Mouse (Mus musculus) left cerebral cortex, adult 9 months (tissue): ENCODE measurements at regions not wholly inside any gene's neighbourhood (a gene's known extent, or its start where the extent isn't known, plus 50 kb on each side); places are given as distances from the start of the nearest gene placed in this dataset.

Experiments used
- DNase-seq, 2 experiments: peaks; one replicate each; pipeline ENCODE4 v3.0.0; 2022; ENCODE audit warnings: low spot score in 2 of 2

GRCm38 (mm10) chr7:135818298-135818697, 102.1 kb upstream of the Mki67 start:
- DNase-seq, result no peak

DNA sequence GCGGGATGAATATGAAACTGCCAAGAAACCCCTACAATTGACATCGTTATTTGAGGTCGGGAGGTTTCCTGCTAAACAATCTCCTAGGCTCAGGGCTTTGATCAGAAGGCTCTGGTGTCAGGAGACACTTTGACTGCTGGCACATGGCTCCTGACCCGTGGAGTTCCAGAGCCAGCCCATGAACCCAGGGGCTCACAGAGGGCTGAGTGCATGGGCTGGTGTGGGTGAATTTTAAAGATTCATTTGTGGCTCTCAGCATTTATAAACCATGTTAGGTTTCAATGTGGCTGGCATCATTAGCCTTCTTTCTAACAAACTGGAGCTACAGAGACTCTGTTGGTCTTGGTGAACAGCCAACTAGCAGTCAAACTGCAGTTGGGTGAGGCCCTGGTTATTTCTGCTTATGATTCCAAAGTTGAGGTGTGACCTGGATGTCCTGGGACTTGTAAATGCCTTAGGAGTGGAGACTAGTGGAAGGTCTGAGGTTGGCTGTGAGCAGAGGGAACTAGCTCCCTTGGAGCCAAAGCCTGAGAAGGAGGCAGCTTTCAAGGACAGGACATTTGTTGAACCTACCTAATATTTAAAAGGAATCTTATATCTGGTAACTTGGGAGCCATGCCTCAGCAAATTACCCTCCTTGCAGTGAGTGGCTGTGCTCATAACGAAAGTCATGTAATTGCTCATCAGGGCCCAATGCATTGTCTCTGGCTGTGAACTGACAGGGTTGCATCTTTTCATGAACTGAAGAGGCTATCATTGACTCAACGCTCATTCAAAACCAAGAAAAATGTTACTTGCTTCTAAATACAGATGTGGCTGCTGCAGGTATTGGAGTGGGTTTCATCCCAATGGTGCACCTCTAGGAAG, 108.0 kb upstream of the Mki67 start:
- DNase-seq, result no peak

DNA sequence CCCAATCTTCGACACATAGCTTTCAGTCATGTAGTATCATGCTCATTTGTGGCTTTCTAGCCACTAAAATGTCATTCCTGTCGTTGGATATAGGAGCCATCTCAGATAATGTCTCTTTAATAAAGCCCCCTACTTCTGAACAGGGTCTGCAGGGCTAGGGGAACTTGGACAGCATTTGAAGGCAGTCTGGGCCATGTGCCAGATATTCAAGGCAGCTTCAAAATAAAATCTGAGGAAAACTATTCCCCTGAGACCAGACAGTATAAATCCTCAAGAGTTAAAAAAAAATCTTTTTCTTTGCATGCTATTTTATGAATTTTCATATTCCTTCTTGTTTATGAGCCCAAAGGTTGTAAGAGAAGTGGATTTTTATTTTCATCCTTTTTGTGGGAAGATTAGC, 113.1 kb upstream of the Mki67 start:
- no peak for DNase-seq

- no peak for DNase-seq
These were observed 117.3 kb upstream of the Mki67 start for GRCm38 (mm10) chr7:135833425-135833824.

DNA sequence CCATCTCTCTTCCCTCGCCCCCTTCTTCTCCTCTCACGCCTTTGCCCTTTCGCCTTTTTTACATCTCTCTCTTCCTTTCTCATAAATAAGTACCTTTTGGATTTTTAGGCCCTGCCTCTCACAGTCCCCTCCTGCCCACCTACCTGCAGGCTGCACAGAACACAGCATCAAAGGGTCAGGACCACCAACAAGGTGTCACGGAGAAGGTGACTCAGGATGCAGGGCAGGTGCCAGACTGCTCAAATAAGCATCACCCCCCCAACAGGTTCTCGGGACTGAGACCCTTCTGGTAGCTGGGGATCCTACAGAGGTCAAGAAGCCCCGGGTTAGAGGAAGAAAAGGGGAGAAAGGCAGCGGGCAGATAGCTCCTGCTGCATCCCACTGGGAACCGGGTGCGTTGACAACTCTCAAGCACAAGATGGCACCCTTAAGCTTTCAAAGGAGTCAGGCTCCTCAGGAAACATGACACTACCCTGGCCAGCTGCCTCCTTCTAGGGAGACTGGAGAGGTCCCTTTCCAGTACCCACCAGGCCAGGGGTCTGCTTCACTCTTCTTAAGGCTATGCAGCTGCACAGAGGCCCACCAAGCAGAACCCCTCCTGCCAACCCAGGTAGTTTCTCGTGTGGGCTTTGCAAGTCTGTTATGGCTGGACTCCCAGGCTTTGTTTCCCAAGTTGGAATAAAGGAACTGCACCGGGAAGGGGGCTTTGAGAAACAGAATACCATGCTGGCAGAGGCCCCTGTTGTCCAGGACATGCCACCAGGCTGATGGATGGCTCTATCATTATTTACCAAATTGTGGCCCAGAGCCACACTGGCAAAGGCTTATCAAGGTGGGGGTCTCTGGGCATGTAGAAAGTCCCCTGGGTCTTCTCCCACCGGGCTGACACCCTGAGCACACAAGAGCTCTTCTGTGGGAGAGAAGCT, 120.9 kb upstream of the Mki67 start:
- DNase-seq, result peak; percentile 20 to 79

GRCm38 (mm10) chr7:135844018-135844417, 127.9 kb upstream of the Mki67 start:
- DNase-seq, result no peak

DNA sequence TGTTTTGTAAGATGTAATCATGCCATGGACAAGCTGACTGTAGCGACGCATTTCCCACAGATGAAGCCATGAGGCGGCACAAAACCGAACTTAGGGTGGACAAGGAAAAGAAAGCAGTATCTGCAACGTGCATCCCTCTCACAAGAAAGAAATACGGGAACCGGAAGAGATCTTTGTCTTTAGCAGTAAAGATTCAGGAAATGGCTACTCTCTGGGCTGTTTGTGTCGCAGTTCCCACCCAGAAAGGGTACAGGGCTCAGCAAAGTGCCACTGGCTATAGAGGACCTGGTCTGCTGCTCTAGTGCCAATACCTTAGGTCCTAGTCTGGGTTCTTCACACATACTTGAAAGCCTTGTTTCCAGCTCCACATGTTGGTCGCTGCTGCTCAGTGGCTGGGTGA, 131.1 kb upstream of the Mki67 start:
- DNase-seq, result no peak

DNA sequence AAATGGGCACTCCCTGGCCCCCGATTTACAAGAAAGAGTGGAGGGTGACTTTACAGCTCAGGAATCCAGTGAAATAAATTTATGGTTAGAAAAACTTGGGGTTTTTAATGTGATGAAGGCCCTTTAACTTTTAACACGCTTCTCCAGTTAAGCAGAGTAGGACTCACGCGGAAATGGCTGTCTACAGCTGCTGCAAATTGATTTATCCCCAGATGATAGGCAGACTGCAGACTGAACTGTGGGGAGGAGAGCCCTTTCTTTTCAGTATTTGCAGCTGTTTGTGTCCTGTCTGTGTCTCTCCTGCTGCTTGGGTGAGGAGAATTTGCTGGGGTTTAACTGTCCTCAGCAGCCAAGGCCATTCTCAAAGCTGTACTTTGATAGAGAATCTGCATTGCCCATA, 132.0 kb upstream of the Mki67 start:
- DNase-seq, result no peak

GRCm38 (mm10) chr7:135848833-135849232, 132.7 kb upstream of the Mki67 start:
- no peak for DNase-seq

DNA sequence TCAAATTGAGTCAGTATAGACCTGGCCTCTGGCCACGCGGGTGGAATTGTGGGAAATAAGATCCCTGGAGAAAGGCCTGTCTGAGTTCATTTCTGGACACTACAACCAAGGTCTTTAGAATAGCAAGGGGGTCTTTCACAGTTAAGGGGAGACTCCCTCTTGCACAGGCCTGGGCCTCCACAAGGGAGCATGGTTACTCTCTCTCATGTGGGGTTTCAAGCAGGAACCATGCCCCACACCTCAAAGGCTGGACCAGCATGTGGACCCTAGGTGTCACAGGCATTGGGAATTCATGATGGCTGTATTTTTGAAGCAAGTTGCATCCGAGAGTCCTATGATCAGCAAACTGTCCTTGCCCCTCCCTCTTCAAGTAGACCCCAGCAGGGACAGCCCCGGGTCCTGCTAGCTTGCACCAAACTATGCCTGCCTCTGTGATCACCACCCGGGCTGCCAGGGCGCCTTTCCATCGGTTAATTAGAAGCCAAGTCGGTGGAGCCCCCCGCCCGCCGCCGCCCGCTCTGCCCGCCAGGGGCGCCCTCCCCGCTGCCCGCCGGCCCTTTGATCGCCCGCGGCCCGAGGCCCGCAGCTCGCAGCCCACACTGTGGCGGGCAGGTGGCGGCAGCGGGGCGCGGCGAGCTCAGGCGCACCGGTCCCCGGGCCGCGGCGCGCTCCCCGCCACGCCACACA, 137.1 kb upstream of the Mki67 start:
- no peak for DNase-seq

DNA sequence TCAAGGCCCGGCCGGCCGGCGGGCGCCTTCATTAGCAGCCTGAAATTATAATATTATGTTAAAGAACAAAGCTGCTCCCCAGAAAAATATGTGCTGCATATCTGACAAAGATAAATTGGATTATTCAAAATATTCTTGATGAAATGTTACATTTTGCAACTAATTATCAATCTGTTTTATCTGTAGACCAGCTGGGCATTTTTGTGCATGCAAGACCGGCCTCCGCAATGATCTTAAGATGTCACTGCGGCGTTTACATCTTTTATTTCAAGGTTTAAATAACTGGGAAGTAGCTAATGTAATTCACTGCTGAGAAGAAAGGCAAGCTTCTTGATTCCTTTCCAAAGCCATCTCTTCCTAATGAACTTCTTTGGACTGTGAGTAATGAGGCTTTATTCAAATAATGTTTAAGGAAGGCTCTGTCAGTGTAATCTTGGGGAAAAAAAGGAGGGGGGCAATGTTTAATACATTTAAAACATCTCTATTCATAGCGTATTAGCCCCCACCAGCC, 137.7 kb upstream of the Mki67 start:
- no peak for DNase-seq

DNA sequence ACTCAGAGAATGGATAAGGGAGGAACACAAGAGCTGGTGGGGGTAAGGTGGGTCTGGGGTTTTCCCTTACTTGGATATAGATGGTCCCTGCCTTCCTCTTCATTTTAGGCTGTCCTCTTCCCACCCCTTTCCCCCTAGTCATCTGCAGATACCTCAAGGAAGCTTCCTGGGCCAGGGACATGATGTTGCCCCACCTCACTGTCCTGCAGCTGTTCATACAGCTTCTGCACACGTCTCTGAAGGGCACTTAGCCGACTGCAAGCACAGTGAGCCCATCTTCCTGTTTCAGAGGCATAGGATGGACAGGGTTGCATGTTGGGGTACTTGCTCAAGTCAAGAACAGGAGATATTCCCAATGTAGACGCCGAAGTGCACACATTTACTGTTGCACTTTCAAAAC, 144.1 kb upstream of the Mki67 start:
- no peak for DNase-seq

DNA sequence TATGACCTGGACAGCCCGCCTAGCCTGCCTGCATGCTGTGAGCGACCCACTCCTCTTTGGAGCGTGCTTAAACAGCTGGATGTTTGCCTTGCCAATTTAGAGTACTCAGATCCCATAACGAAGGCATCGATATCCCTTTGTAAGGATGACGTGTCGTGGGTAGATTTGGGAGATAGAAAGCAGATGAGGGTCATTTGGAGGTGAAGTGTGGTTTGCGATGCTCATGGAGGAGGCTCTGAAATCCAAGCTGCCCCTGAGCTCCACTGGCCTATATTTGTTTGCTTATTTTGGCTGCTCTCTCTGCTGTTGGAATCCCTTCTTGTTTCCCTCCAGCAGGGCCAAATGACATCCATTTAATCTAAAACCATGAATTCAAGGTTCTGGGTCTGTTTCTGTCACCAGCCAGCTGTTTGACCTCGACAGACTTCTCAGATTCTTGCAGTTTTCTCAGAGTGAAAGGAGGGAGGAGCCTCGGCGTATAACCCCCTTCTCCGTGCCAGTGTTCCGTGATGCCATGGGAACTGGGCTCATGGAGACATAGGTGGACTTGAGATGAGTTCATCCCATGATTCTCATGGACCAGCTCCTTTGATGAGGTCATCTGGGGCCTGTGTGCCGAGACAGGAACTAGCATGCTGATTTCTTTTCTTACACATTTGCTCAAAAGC, 144.7 kb upstream of the Mki67 start:
- no peak for DNase-seq

GRCm38 (mm10) chr7:135861409-135861805, 145.2 kb upstream of the Mki67 start:
- no peak for DNase-seq

DNA sequence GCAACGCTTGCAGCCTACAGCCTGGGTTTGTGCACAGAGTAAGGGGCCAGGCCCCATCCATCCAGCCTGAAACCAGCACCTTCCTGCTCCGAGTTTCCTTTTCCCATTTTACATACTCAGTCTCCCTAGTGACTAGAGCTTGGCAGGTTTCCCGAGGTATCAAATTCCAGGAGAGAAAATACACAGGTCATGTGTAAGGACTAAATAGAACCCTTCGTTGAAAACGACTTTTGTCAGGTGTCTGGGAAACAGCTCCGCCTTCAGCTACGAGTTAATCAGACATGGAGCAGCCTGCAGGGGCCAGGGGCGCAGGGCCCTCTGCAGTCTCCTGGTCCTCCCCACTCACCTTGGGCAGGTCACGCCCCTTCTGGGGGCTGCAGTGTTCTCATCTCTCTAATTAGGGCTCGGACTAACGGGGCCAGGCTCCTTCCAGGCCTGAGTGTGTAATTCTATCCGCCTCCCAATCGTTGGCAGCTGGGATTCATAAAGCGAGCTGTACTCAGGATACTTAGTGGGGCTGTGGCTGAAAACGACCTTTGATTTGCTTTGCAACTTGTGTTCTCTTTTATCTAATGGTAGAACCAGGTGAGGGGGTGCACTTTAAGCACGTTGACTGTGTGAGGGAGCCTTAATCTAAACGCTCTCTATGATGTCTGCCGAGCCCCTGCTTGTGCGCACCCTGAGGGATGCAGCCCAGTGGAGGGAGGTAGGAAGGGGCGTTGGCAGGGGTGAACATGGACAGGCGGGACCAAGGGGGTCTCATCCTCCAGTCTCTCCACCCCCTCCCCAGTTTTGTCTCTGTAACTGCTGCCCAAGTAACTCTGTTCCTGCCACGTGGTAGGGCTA, 147.6 kb upstream of the Mki67 start:
- no peak for DNase-seq

- no peak for DNase-seq
These were observed 154.8 kb upstream of the Mki67 start for GRCm38 (mm10) chr7:135870981-135871380.

DNA sequence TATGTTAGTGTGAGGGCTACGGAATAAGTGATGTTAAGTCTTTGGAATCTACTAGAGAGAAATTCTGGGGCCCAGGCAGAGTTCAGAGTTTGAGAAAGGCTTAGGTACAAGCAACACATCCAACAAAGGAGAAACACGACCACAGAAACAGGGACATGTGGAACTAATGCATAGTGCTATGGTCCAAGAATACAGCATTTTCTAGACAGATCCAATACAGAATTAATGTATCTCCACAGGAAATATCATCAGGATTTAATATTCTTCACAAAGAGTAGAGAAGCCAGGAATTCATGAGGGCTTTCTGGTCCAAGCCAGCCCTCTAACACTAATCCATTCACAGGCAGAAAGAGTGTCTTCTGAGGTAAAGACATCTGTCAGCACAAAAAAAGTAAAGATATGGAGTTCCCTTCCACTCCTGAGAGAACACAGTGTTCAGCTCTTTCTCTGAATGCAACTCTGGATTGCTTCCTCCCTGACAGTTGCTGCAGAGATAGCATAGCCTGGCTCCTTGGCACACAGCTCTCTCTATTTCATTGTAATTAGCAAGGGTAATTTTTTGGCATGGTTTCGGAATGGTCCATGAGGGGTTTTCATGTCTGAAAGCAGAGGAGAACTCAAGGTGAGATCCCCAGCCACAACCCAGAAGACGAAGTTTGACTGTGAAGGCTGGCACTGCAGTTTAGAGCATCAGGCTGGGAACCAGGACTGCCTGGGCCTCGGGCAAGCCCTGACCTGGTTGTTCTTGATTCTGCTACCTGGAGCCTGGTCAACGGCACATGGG, 161.1 kb upstream of the Mki67 start:
- DNase-seq, result no peak

DNA sequence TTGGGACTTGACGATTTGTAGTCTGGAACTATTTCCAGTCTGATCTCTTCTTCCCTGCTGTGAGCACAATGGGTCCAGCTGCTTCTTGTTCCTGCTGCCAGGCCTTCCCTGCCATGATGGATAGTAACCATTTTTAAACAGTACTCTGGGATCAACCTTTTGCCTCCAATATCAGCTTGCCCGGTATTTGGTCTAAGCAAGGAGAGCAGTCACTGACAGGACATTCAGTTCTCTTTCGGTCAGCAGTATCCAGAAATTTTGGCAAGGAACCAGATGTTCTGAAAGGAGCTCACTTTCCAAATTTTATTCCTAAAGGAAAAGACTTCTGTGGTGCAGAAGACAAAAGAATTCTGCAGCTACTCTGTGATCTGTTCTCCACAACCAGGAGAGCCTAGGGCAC, 162.6 kb upstream of the Mki67 start:
- no peak for DNase-seq

DNA sequence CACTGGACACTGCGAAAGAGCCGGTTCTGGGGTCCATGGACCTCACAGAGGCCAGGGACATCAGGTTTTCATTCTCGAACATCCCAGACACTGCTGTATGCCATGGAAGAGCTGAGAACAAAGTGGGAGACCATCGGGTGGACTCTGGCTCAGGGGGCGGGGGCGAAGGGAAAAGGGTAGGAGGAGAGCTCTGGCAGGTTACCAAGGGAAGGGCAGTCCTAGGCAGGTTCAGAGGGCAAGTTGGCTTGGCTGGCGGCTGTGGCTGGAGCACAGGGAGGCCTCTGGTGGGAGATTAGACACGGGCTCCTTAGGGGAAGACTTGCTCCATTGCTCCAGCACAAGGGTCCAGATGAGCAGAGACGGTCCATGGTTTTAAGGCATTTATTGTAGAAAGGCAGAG, 164.3 kb upstream of the Mki67 start:
- no peak for DNase-seq

DNA sequence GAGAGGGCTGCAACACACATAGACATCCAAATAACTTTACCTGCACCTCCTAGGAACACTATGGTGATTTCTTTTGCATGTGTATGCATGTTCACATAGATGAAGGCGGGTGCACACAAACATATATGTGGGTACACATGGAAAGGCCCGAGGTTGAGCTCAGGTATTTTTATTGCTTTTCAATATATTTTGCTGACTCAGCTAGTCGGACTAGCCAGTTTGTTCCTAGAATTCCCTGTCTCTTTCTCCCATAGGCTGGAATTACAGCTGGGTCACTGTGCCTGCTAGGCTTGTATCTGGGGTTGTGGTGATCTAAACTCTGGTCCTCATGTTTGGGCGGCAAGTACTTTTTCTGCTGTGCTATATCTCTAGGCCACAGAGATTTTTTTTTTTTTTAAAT, 166.1 kb upstream of the Mki67 start:
- DNase-seq, result no peak
